Mouse (Mus musculus) embryonic facial prominence, embryonic 10.5 days (tissue): ENCODE results near the gene Gm20870. TPM values are rescaled to one million over a fixed set of nuclear protein-coding genes. Genes with fewer than 3 reads are reported as not detected.
"Not testable (repeated sequence)": the region's sequence is repeated elsewhere in the genome, so short reads cannot be mapped to it uniquely, and the experiment has no call there.

Experiments
- DNase-seq: peaks from one replicate; pipeline ENCODE4 v3.0.0-alpha.2; 2017; ENCODE audit warnings: low spot score
- H3K27ac ChIP-seq: fragments of 300-500 bp; sonication (generic); replicated peaks from 2 replicates; pipeline ENCODE4 v1.5.1; 2016; ENCODE audit warnings: mild to moderate bottlenecking
- H3K27me3 ChIP-seq: fragments of 300-500 bp; sonication (generic); replicated peaks from 2 replicates; pipeline ENCODE4 v1.6.1; 2016; ENCODE audit warnings: low read depth, mild to moderate bottlenecking; ENCODE audit not compliant: poor library complexity, severe bottlenecking
- H3K36me3 ChIP-seq: fragments of 300-500 bp; sonication (generic); replicated peaks from 2 replicates; pipeline ENCODE4 v1.6.1; 2016; ENCODE audit warnings: mild to moderate bottlenecking, moderate library complexity
- H3K4me1 ChIP-seq: fragments of 300-500 bp; sonication (generic); 2 replicates; pipeline ENCODE4 v1.6.1; 2016
- H3K4me3 ChIP-seq: fragments of 300-500 bp; sonication (generic); 2 replicates; pipeline ENCODE4 v1.5.1; 2016; ENCODE audit warnings: mild to moderate bottlenecking, moderate library complexity
- H3K9me3 ChIP-seq: fragments of 300-500 bp; sonication (generic); 2 replicates; pipeline ENCODE4 v1.6.1; 2016; ENCODE audit warnings: mild to moderate bottlenecking
- WGBS: fragments of 180-500 bp; shearing (Covaris S2); methylation state at CpG from one replicate; pipeline ENCODE4 v1.1.7; 2016; 5-methylcytosine and 5-hydroxymethylcytosine counted together
- polyA plus RNA-seq: library from polyadenylated mRNA; unstranded; fragments of >200 nt; fragmentation: Nextera tagmentation; extraction: Ambion mirVana; gene quantifications from 2 replicates; pipeline ENCODE4 v1.2.1, GENCODE M21; 2016

The Gm20870 gene
- polyA plus RNA-seq, result not detected in 2 replicates

DNA sequence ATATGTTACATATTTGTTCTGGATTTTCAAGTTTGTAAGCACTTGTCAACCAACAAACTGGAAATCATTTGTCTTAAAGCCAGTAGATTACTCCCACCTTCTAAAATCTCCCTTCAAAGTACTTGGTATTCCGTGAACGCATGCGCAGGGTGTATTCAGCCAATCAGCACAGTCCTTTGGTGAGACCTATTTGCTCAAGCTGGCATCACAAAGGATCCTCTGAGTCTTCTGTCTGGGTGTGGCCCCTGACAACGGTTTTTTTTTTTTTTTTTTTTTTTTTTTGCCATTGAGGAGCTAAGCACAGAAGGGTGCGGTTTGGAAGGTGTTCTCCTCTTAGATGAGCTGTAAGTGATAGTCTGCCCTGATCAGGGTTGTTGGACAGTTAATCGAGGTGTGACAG, at the start of gene Gm20870:
Gene Gm20870 (plus strand): TSS at position 301 of the 400 bp plus-strand sequence.
- H3K4me3 ChIP-seq, DNase-seq, H3K27me3 ChIP-seq, H3K36me3 ChIP-seq, H3K27ac ChIP-seq, H3K9me3 ChIP-seq, H3K4me1 ChIP-seq: not testable (repeated sequence)
- WGBS, result no CpG with 5 or more reads among the region's 6 CpGs

Other genes with a start within 250 kb of the Gm20870 start
- not detected in 2 replicates for gene Gm20869, start 222.6 kb upstream of the Gm20870 start, polyA plus RNA-seq